Mouse (Mus musculus) c-Kit-positive CD71-positive TER-119-negative erythroid progenitor cells, embryonic 14.5 days (primary cell): ENCODE measurements around the gene Erlin1.

Experiments used
- DNase-seq: peaks from one replicate; pipeline ENCODE4 v3.0.0-alpha.2; 2013; ENCODE audit warnings: low read depth

The Erlin1 gene

GRCm38 (mm10) chr19:44060226-44060625 lies 9.4 kb downstream of the Erlin1 start:
- no peak for DNase-seq

DNA sequence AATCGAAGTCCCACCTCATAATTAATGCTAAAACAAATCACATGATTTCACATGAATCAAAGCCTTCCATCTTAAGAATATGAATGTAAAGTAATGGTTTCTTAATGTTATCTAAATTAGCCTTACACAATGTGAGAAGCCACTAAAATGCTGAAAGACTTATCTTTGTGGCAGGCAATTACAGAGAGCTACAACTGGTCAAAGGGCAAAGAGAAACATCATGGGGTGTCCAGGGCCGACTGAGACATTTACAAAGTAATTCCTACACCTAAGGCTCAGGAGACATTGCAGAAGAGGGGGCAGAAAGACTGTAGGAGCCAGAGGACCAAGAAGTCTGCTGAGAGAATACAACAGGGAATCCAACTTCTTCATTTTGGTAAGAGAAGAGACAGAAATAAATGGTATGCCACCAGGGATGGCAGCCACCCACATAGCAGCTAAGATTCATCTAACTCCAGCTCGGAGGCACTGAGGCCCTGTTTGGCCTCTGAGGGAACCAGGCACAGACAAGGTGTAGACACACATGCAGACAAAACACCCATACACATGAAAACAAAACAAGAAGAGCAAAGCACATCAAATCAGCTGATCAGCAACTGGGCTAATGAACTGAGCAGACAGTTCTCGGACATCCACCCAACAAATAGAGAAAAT lies 14.3 kb downstream of the Erlin1 start:
- no peak for DNase-seq

DNA sequence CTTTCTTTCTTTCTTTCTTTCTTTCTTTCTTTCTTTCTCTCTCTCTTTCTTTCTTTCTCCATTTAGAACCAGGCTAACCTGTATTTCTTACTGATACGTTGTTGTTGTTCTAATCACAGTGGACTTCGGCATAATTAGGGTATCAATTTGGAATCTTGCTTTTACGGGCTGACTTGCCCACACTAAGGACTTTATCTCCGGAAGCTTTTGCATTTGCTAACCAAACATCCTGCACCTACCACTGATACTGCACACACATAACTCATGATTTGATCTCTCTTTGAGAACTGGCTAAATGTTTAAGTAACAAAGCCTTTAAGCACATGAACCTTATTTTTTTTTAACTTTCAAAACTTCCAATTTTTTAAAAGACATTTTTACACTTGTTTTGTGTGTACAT lies 19.2 kb downstream of the Erlin1 start:
- DNase-seq, result no peak

DNA sequence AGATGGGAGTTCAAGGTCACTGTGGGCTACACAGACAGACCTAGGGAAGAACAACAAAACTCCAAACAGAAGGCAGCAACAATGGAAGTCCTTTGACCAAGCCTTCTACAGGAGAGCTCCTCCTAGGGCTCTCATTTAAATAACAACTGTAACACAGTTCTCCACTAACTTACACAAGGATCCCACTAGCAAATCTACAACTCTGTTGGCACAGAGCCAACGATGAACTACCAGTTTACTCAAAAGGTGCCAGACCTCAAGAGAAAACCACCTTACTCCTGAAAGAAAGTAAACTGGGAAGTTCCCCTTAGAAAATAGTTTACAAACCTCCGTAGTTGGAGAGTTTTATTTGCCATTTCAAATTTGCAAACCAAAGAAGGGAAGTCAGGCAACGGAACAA lies 20.3 kb downstream of the Erlin1 start:
- no peak for DNase-seq

- DNase-seq, result no peak
Observed at GRCm38 (mm10) chr19:44045847-44046246, 23.7 kb downstream of the Erlin1 start.

- no peak for DNase-seq
Observed at GRCm38 (mm10) chr19:44042121-44042520, 27.5 kb downstream of the Erlin1 start.

DNA sequence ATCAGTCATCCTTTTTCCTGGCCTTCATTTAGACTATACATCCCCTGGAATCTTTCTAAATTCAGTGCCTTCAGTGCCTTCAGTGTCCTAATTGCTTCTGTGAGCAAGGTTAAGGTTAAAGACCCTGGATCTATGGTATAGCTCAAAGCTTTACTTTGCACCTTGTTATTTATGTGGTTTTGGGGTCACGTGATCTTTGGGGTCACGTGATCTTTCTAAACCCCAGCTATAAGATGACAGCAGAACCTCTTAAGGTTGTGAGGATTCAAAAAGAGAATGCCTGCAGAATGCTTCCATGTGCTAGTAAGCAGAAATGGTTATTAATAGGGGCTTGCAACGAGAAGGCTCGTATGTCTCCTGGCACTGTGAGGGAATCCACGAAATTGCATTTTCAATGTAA lies 36.2 kb downstream of the Erlin1 start:
- no peak for DNase-seq

DNA sequence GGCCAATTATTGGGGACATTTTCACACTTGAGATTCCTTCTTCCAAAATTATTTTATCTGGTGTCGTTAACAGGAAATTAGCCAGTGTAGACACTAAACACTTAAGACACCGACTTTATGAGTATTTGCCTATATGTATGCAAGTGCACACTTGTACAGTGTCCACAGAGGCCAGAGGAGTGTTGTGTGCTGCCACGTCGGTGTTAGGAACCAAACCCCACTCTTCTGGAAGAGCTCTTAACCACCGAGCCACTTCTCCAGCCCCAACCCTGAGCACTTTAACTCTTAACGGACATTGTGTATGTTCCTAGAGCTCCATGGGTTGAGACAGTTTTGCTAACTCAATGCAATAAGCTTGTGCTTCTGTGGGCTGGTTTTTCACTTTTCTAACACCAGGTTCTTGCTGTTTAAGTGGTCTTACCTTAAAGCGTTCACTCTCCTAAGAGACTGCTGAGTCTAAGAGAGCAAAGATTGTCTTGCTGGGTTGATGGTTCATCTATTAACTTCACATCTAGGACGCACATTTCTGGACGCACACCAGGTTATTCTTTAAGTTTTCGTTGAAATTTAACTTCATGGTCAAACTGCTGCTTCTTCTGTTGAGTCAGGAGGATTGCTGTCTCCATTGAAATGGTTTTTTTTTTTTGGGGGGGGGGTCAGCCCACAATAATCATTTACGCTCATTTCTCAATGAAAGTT lies 37.4 kb downstream of the Erlin1 start:
- DNase-seq, result no peak

- DNase-seq, result no peak
Observed at GRCm38 (mm10) chr19:44030024-44030423, 39.6 kb downstream of the Erlin1 start.

DNA sequence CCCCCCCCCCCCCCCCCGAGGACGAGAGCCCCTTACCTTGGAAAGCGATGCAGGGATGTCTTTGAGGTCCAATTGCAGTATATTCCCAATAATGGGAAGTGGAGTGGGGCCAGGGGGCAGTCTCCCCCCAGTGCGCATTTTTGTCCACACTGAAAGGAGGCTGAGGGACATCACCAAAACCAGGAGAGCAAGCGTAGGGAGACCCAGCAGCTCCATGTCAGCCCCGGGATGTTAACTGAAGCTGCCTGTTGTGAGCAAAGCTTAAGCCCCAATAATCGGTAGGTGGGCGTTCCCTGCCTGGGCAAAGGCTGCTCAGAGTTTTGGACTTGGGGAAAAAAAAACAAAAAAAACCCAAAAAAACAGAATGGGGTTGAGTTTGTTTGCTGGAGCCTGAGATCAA lies 40.6 kb downstream of the Erlin1 start, which contains the start of gene Cyp2c23:
TSS of gene Cyp2c23 (minus strand) at position 237 of the 400 bp plus-strand sequence.
- no peak for DNase-seq

GRCm38 (mm10) chr19:44026956-44027530 lies 42.5 kb downstream of the Erlin1 start:
- no peak for DNase-seq

DNA sequence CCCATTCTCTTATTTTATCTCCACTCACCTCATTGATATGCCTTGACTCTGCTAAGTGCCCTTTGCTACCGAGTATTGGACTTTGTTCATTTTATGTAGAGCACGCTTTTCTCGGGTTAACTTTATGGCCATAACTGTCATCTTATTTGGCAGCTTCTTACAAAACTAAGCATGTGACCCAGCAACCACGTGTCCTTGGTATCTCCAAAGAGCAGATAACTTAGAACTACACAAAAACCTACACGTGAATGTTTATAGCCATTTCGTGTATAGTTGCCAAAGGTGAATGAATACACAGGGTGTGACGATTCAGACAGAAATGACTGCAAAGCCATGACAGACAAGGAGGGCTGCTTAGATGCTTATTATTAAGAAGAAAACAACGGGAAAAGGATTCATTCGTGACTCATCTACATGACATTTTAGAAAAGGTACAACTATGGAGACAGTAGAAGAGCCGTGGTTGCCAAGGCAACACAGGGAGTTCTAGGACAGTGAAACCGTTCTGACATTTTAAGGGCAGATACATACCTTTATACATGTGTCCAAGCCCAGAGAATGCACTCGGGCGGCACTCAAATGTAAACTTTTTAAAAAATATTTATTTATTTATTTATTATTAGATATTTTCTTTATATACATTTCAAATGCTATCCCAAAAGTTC lies 44.5 kb downstream of the Erlin1 start:
- DNase-seq, result no peak

GRCm38 (mm10) chr19:44023066-44023465 lies 46.5 kb downstream of the Erlin1 start:
- peak; percentile 3 for DNase-seq

- no peak for DNase-seq
Observed at GRCm38 (mm10) chr19:44021502-44021901, 48.1 kb downstream of the Erlin1 start.

DNA sequence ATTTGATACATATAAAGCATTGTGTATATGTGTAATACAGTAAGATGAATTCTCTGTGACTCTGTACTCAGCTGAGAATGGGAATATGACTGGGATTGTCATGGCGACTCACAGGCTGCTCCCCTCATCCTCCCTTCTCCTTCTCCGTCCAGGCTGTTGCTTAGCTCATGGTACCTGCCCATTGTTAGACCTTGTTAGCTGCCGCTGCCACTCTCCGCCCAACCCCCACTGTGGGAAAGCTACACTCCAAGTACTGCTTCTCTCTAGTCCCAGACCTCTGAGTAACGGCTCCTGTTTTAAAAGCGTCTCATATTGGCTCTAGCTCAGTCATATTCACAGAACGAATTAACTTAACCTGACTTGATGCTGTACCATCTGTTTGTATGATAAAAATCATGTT lies 49.8 kb downstream of the Erlin1 start:
- no peak for DNase-seq

- no peak for DNase-seq
Observed at GRCm38 (mm10) chr19:44013862-44014261, 55.7 kb downstream of the Erlin1 start.

DNA sequence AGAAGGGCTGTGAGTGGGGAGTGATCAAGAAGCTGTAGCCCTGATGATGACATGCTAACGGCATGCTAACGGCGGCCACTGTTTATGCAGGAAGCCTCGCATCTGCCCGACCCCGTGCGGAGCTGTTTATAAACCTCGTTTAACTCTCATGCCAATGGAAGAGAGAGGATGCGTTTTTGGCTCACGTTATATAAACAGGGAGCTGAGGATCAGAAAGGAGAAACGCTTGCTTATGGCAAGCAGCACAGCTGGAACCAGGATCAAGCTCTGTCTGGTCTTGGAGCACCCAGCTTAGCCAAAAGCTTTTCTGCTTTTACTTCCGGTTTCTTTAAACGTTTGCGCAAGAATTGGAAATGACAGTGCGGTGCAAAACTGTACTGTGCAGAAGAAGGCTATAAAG lies 60.8 kb downstream of the Erlin1 start:
- DNase-seq, result no peak

DNA sequence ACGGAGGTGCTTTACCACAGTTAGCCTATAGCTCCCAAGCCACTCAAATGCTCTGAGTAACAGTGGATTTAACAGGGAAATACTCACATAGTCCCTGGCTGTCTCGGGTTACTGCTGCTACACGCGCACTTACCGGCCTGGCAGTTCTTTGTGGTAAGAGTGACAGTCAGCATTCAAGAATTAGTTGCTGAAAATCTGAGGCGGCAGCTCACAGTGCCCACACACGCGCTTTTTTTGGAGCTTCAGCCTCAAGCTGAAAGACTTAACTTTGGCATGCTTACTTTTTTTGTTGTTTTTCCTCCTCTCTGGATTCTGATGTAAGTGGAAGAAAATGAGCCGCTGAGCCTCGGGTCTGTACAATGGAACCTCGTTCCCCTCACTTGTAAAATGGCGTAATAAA lies 62.4 kb downstream of the Erlin1 start:
- DNase-seq, result no peak

DNA sequence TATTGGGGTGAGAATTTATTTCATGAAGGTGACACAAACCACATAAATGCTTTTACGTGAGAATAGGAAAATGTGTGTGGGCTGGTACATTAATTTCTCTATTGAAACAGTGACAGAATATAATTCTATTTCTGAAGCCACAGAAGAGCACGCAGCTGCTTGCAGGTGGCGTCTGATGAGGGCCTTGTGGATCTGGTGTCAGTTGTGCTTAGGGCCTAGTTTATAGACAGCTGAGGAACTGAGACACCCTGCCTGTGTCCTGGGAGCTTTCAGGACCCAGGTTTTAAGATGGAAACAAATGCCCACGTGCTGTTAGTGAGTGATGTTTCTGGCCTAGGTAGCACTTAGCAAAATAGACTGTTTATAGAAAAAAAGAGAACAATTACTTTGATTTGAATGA lies 64.6 kb downstream of the Erlin1 start:
- DNase-seq, result no peak

GRCm38 (mm10) chr19:44004261-44004660 lies 65.3 kb downstream of the Erlin1 start:
- no peak for DNase-seq

DNA sequence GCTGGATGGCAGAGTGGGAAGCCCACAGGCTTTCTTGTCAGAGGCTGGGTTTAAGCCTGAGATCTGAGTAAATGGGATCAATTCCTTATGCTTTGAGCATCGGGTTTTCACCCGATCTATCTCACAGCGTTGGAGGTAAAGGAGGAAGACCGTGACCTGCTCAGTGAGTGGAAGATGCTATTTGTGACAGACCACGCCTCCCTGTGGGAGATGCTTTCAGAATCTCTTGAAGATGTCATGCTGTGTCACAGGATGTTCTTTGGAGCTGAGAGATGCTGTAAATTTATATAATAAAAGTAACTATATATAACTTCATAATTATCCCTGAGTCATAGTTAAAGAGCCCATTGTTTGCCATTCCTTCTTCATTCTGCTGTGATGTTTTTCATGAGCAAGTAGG lies 68.9 kb downstream of the Erlin1 start:
- no peak for DNase-seq

GRCm38 (mm10) chr19:44000061-44000460 lies 69.5 kb downstream of the Erlin1 start:
- DNase-seq, result no peak
